Mouse (Mus musculus) heart, adult 2 months (tissue): ENCODE measurements around the gene Fam98c.

ENCODE experiments used
- CTCF ChIP-seq: fragments of 200-600 bp; IDR thresholded peaks from 2 replicates; pipeline ENCODE4 v1.8.1; 2022; ENCODE audit warnings: antibody characterized with exemption, mild to moderate bottlenecking, moderate library complexity
- EP300 ChIP-seq: fragments of 200-500 bp; IDR thresholded peaks from 2 replicates; pipeline ENCODE4 v1.6.1; 2011; ENCODE audit warnings: low read depth, low read length, control low read depth; ENCODE audit not compliant: insufficient read depth
- POLR2A ChIP-seq: fragments of 200-500 bp; IDR thresholded peaks from 2 replicates; pipeline ENCODE4 v1.6.1; 2011; ENCODE audit warnings: mild to moderate bottlenecking, low read depth, low read length, control low read depth; ENCODE audit not compliant: insufficient read depth

DNA sequence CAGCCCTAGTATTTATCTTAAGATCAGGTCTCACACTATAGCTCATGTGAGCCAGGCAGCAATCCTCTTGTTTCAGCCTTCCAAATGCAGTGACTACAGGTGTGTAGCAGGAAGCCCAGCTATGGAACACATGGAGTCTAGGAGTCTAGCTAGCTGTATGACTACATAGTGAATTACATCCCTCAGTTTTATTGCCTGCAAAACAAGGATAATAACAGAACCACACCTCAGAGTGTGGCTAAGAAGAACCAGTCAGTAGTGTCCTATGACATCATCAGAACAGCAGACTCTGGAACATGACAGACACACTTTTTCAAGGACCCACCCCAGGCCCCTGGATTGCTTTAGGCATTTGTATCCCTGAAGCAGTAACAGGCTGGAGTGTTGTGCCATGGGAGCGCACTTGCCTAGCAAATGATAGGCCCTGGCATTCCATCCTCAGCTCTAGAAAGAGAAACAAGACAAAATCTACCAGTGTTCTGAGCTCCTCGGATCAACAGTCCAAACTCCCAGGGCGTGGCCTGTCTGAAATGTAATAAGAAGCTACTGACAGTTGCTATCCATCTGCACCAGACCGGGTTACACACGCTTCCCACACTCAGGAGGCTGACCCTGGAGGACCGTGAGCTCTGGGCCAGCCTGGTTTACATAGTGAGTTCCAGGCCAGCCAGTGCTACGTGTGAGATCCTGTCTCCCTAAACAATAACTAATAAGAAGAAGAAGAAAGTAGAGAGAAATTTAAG lies 9.2 kb downstream of the Fam98c start:
- TF ChIP-seq CTCF: no peak
- TF ChIP-seq POLR2A: no peak
- no peak for TF ChIP-seq EP300
